Mouse (Mus musculus) embryonic facial prominence, embryonic 11.5 days (tissue): ENCODE results near the gene Aamp. TPM values are rescaled to one million over a fixed set of nuclear protein-coding genes. Genes with fewer than 3 reads are reported as not detected.

ENCODE experiments used
- ATAC-seq: fragments of 200-750 bp; cut with Nextera tagmentation; replicated peaks from 2 replicates; pipeline ENCODE4 v1.8.0; 2017; ENCODE audit warnings: low read depth; ENCODE audit not compliant: insufficient number of reproducible peaks, low FRiP score, low TSS enrichment
- DNase-seq: peaks from one replicate; pipeline ENCODE4 v3.0.0-alpha.2; 2015; ENCODE audit warnings: low spot score
- H3K27ac ChIP-seq: fragments of 300-500 bp; sonication (generic); replicated peaks from 2 replicates; pipeline ENCODE4 v1.5.1; 2014; ENCODE audit warnings: mild to moderate bottlenecking, low read depth, low read length, control low read depth
- H3K27me3 ChIP-seq: fragments of 300-500 bp; sonication (generic); 2 replicates; pipeline ENCODE4 v1.6.1; 2014; ENCODE audit warnings: mild to moderate bottlenecking, low read length, moderate library complexity, mixed read lengths; ENCODE audit not compliant: control insufficient read depth, insufficient read depth
- H3K36me3 ChIP-seq: fragments of 300-500 bp; sonication (generic); replicated peaks from 2 replicates; pipeline ENCODE4 v1.6.1; 2014; ENCODE audit warnings: low read depth, mild to moderate bottlenecking, low read length, moderate library complexity, mixed read lengths; ENCODE audit not compliant: control insufficient read depth, insufficient read depth
- H3K4me1 ChIP-seq: fragments of 300-500 bp; sonication (generic); 2 replicates; pipeline ENCODE4 v1.6.1; 2014; ENCODE audit warnings: low read length, mixed read lengths; ENCODE audit not compliant: control insufficient read depth, insufficient read depth
- H3K4me2 ChIP-seq: fragments of 300-500 bp; sonication (generic); 2 replicates; pipeline ENCODE4 v1.6.1; 2014; ENCODE audit warnings: low read depth, mild to moderate bottlenecking, control low read depth, low read length, moderate library complexity
- H3K4me3 ChIP-seq: fragments of 300-500 bp; sonication (generic); 2 replicates; pipeline ENCODE4 v1.5.1; 2014; ENCODE audit warnings: low read depth, low read length, control low read depth
- H3K9ac ChIP-seq: fragments of 300-500 bp; sonication (generic); replicated peaks from 2 replicates; pipeline ENCODE4 v1.6.1; 2014; ENCODE audit warnings: mild to moderate bottlenecking, control low read depth, low read length
- H3K9me3 ChIP-seq: fragments of 300-500 bp; sonication (generic); replicated peaks from 2 replicates; pipeline ENCODE4 v1.6.1; 2016; ENCODE audit warnings: mild to moderate bottlenecking, low read length, inconsistent platforms, mixed read lengths; ENCODE audit not compliant: control insufficient read depth
- WGBS: fragments of 180-500 bp; shearing (Covaris S2); extraction: QIAGEN DNeasy Blood & Tissue Kit; methylation state at CpG from one replicate; pipeline ENCODE4 v1.1.7; 2014; 5-methylcytosine and 5-hydroxymethylcytosine counted together
- polyA plus RNA-seq: library from polyadenylated mRNA; unstranded; fragments of >200 nt; fragmentation: Nextera tagmentation; extraction: Ambion mirVana; gene quantifications from 2 replicates; pipeline ENCODE4 v1.2.1, GENCODE M21; 2014

Gene Aamp
- polyA plus RNA-seq, 1 experiment from 2014 or later, result 179 TPM

GRCm38 (mm10) chr1:74316114-74316827, 31.7 kb upstream of the Aamp start:
- H3K9ac ChIP-seq, result no peak overlapping the region
- no peaks in the 10 kb centered on the region for H3K9me3 ChIP-seq
- no peak overlapping the region for H3K4me2 ChIP-seq
- ATAC-seq (no peak), DNase-seq (no peak)
- no peaks in the 10 kb centered on the region for H3K36me3 ChIP-seq
- H3K27me3 ChIP-seq, result no peaks in the 10 kb centered on the region
- no peak overlapping the region for H3K4me3 ChIP-seq
- no peak overlapping the region for H3K27ac ChIP-seq
- no peaks in the 10 kb centered on the region for H3K4me1 ChIP-seq
- 77% methylated on average over 4 of the region's 4 CpGs for WGBS

- Histone ChIP-seq H3K27me3 (no peaks in the 10 kb centered on the region), H3K27ac (no peak overlapping the region), H3K36me3 (no peaks in the 10 kb centered on the region), H3K4me2 (no peak overlapping the region), H3K9ac (no peak overlapping the region), H3K9me3 (no peaks in the 10 kb centered on the region), H3K4me1 (no peaks in the 10 kb centered on the region), H3K4me3 (no peak overlapping the region)
- WGBS, result 88% methylated on average over 3 of the region's 3 CpGs
- ATAC-seq (no peak), DNase-seq (no peak)
Observed at GRCm38 (mm10) chr1:74314796-74315195, 30.3 kb upstream of the Aamp start.

GRCm38 (mm10) chr1:74313049-74313692, 28.6 kb upstream of the Aamp start:
- H3K9ac ChIP-seq, result no peak overlapping the region
- H3K27ac ChIP-seq, result no peak overlapping the region
- ATAC-seq (peak; percentile 50; the same call in 1 of the 2 replicates), DNase-seq (peak; percentile 91)
- H3K4me2 ChIP-seq, result no peak overlapping the region
- no peaks in the 10 kb centered on the region for H3K27me3 ChIP-seq
- no peak overlapping the region for H3K4me3 ChIP-seq
- H3K36me3 ChIP-seq, result no peaks in the 10 kb centered on the region
- H3K4me1 ChIP-seq, result no peaks in the 10 kb centered on the region
- H3K9me3 ChIP-seq, result no peaks in the 10 kb centered on the region
- 7% methylated on average over 3 of the region's 3 CpGs for WGBS

GRCm38 (mm10) chr1:74309767-74310166, 25.2 kb upstream of the Aamp start:
- no peaks in the 10 kb centered on the region for H3K9me3 ChIP-seq
- H3K4me2 ChIP-seq, result no peak overlapping the region
- no peak for DNase-seq
- no peak overlapping the region for H3K27ac ChIP-seq
- H3K9ac ChIP-seq, result no peak overlapping the region
- H3K4me3 ChIP-seq, result no peak overlapping the region
- no peak for ATAC-seq
- no peaks in the 10 kb centered on the region for H3K36me3 ChIP-seq
- H3K27me3 ChIP-seq, result no peaks in the 10 kb centered on the region
- WGBS, result 36% methylated on average over 3 of the region's 3 CpGs
- H3K4me1 ChIP-seq, result no peaks in the 10 kb centered on the region

DNA sequence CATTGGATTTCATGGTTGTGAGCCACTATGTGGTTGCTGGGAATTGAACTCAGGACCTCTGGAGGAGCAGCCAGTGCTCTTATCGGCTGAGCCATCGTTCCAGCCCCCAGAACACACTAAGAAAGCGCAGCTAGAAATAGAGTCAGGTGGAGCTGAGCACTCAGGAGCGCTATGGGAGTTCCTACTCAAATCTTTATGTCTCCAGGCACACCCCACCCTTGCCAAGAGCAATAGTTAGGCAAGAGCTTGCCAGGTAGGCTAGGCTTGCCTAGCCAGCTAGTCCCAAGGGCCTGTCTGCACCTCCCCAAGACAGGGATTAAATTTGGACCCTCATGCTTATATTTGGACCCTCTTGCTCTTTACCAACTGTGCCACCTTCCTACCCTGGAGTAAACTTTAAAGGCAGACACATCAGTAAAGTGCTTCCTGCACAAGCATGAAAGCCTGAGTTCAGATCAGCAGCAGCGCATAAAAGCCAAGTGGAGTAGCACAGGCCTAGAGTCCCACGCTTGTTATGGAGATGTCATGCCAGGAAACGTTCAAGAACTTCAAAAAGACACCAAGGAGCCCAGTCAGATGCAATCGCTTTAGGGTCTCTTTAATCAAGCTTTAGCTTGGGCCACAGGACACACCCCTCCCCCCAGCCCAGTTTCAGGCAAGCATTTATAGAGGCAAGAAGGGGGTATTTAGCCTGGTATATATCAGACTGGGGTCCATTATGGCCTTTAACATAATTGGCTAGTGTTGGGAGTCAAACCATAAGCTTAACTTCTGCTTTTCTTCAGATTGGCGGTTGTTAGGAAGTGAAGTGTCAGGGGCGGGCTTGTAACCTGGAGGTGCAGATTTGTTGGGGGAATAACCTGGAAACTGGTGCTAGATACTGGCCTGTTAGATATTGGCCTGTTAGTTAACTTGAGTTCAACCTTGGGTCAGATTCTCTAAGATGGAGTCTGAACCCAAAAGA, 23.7 kb upstream of the Aamp start:
- no peak for DNase-seq
- H3K9ac ChIP-seq, result no peak overlapping the region
- ATAC-seq, result no peak

DNA sequence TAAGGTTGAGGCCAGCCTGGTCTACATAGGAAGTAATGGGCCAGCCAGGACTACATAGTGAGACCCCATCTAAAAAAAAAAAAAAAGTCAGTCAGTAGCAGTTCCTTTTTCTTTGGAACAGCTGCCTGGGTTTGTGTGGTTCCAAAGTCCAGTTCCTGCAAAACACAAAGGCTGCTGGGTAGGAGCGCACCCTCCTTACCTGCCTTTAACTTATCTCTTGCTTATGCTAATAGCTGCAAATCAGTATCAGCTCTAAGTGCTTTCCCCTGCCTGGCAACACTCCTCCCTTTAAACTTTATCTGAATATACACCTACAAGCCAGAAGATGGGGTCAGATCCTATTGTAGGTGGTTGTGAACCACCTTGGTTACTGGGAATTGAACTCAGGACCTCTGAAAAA, 22.6 kb upstream of the Aamp start:
- Histone ChIP-seq H3K4me1 (no peaks in the 10 kb centered on the region), H3K27ac (no peak overlapping the region), H3K27me3 (no peaks in the 10 kb centered on the region), H3K36me3 (no peaks in the 10 kb centered on the region), H3K9me3 (no peaks in the 10 kb centered on the region), H3K4me3 (no peak overlapping the region), H3K4me2 (no peak overlapping the region), H3K9ac (no peak overlapping the region)
- no peak for DNase-seq
- 95% methylated on average over 1 of the region's 1 CpGs for WGBS
- ATAC-seq, result no peak

More for the DNA sequence above, 23.7 kb upstream of the Aamp start:
- H3K9me3 ChIP-seq, result no peaks in the 10 kb centered on the region
- H3K4me3 ChIP-seq, result no peak overlapping the region
- no peak overlapping the region for H3K4me2 ChIP-seq
- H3K36me3 ChIP-seq, result no peaks in the 10 kb centered on the region
- H3K4me1 ChIP-seq, result no peaks in the 10 kb centered on the region
- no peaks in the 10 kb centered on the region for H3K27me3 ChIP-seq
- no peak overlapping the region for H3K27ac ChIP-seq
- 74% methylated on average over 10 of the region's 10 CpGs for WGBS

DNA sequence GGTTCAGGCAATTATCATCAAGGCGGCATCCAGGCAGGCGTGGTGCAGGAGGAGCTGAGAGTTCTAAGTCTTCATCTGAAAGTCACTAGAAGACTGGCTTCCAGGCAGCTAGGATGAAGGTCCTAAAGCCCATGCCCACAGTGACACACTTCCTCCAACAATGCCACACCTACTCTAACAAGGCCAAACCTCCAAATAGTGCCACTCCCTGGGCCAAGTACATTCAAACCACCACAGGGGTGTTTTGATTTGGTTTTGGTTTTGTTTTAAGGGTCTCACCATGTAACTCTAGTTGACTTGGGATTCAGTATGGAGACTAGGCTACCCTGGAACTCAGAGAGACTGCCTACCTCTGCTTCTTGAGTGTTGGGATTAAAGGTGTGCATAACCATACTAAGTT, 21.0 kb upstream of the Aamp start, which contains the start of gene Tmbim1:
Gene Tmbim1, minus strand, starts transcription at position 101 of the 400 bp plus-strand sequence.
- 68% methylated on average over 2 of the region's 2 CpGs for WGBS
- Histone ChIP-seq H3K9ac (no peak within 1 kb of the TSS), H3K4me1 (no peaks in the 10 kb centered on the region), H3K4me3 (peak within 1 kb of the TSS; percentile 55; the same call in 1 of the 2 replicates), H3K27ac (no peak within 1 kb of the TSS), H3K27me3 (no peaks in the 10 kb centered on the region; the same call in 1 of the 2 replicates), H3K36me3 (no peaks in the 10 kb centered on the region), H3K4me2 (peak within 1 kb of the TSS; percentile 87; the same call in 1 of the 2 replicates), H3K9me3 (no peaks in the 10 kb centered on the region)
- ATAC-seq (no peak), DNase-seq (no peak)
